ENCODE assay signal across 8 mouse cellular contexts in the genomic region with DNA sequence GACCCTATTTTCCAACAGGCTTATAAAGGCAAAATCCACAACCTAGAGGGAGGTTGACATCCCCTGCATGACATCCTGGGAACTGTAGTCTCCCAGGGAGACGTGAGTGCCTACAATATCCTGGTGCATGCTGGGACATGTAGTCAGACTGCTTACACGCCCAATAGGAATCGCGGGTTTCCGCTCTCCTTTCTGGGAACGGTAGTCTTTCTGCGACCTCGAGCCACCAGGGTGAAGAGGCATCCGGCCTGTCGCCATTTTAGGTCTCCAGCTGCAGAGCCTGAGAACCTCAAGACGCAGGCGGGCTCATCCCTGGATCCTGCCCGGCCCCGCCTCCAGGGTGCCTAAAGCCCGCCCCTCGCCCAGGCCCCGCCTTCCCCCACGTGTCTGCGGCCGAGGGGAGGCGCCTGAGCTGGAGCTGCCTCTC. TPM values are rescaled to one million over a fixed set of nuclear protein-coding genes. Genes with fewer than 3 reads are reported as not detected.
A peak's percentile ranks its signal among the peaks of the same experiment; 100 is the strongest.
DNase-seq lines count a peak whose midpoint lies in the region; ATAC-seq and TF ChIP-seq lines count a peak whose summit lies in the region.
"Not testable (repeated sequence)": the region's sequence is repeated elsewhere in the genome, so short reads cannot be mapped to it uniquely, and the experiment has no call there.

Gene Catspere2 (plus strand): TSS at position 400 of the 427 bp plus-strand sequence.

- not testable (repeated sequence) for H3K27ac ChIP-seq in bone marrow, adult 2 months (ENCODE audit: control insufficient read depth, insufficient read depth, low read depth, low read length, poor library complexity); embryonic facial prominence, embryonic 15.5 days (replicated peaks); limb, embryonic 14.5 days (replicated peaks; ENCODE audit: low read depth, low read length)
- peak within 1 kb of the TSS; percentile 65; the same call in 1 of the 2 replicates for H3K27ac ChIP-seq in midbrain, postnatal 0 days (ENCODE audit: low read depth, low read length)

- not testable (repeated sequence) for TF ChIP-seq CTCF in bone marrow, adult 2 months (IDR thresholded peaks at IDR 0.05; ENCODE audit: control insufficient read depth, insufficient read depth, low read length)
- TF ChIP-seq CTCF in midbrain, postnatal 0 days (IDR thresholded peaks at IDR 0.05): peak; percentile 50

- H3K9ac ChIP-seq in embryonic facial prominence, embryonic 15.5 days: not testable (repeated sequence)
- peak within 1 kb of the TSS; percentile 49 for H3K9ac ChIP-seq in limb, embryonic 14.5 days (ENCODE audit: low read depth, low read length, severe bottlenecking)
- H3K9ac ChIP-seq in midbrain, postnatal 0 days (replicated peaks; ENCODE audit: low read length, poor library complexity, severe bottlenecking): peak within 1 kb of the TSS; percentile 66

- ATAC-seq in embryonic facial prominence, embryonic 15.5 days (ENCODE audit: insufficient number of reproducible peaks, low FRiP score, low TSS enrichment, low read depth): peak; percentile 99
- peak; percentile 99 for ATAC-seq in limb, embryonic 14.5 days (ENCODE audit: low FRiP score, low read depth)
- ATAC-seq in midbrain, postnatal 0 days (ENCODE audit: low FRiP score): peak; percentile 97

- H3K9me3 ChIP-seq in embryonic facial prominence, embryonic 15.5 days (replicated peaks); limb, embryonic 14.5 days (ENCODE audit: control insufficient read depth, low read length); midbrain, postnatal 0 days (ENCODE audit: low read length): not testable (repeated sequence)

- peak within 1 kb of the TSS; percentile 54 for H3K4me2 ChIP-seq in embryonic facial prominence, embryonic 15.5 days (replicated peaks)
- H3K4me2 ChIP-seq in limb, embryonic 14.5 days (replicated peaks; ENCODE audit: low read depth, low read length, severe bottlenecking): peak within 1 kb of the TSS; percentile 45
- peak within 1 kb of the TSS; percentile 52 for H3K4me2 ChIP-seq in midbrain, postnatal 0 days (ENCODE audit: low read depth, low read length, poor library complexity, severe bottlenecking)

- DNase-seq in 416B (ENCODE audit: low read depth): peak; percentile 96
- DNase-seq in heart, adult 8-10 months (ENCODE audit: low spot score): peak; percentile 99
- DNase-seq in kidney, adult 9 months: peak; percentile 100
- peak; percentile 97 for DNase-seq in limb, embryonic 14.5 days (ENCODE audit: low spot score)
- peak; percentile 98 for DNase-seq in midbrain, postnatal 0 days (ENCODE audit: low spot score)
- peak; percentile 95 for DNase-seq in spleen, postnatal 14 days (ENCODE audit: low spot score in 2 of 2)

- H3K27me3 ChIP-seq in embryonic facial prominence, embryonic 15.5 days; limb, embryonic 14.5 days (ENCODE audit: control insufficient read depth, insufficient read depth, low read length); midbrain, postnatal 0 days (ENCODE audit: insufficient read depth, low read length): not testable (repeated sequence)

- under 1% methylated on average over 21 of the region's 21 CpGs for WGBS in bone marrow, adult 2 months
- 1% methylated on average over 21 of the region's 21 CpGs for WGBS in embryonic facial prominence, embryonic 15.5 days
- WGBS in limb, embryonic 14.5 days: 2% methylated on average over 21 of the region's 21 CpGs
- under 1% methylated on average over 20 of the region's 21 CpGs for WGBS in midbrain, postnatal 0 days

- not testable (repeated sequence) for TF ChIP-seq POLR2A in bone marrow, adult 2 months (IDR thresholded peaks at IDR 0.05; ENCODE audit: borderline replicate concordance, control insufficient read depth, low read depth, low read length); limb, embryonic 14.5 days (IDR thresholded peaks at IDR 0.05; ENCODE audit: borderline replicate concordance, extremely low read depth, insufficient read depth, insufficient read length)

- not testable (repeated sequence) for H3K36me3 ChIP-seq in embryonic facial prominence, embryonic 15.5 days; limb, embryonic 14.5 days (ENCODE audit: control insufficient read depth, insufficient read depth, low read length); midbrain, postnatal 0 days (ENCODE audit: insufficient read depth, low read length)

- H3K4me1 ChIP-seq in bone marrow, adult 2 months (ENCODE audit: control insufficient read depth, insufficient read depth, low read length); embryonic facial prominence, embryonic 15.5 days; limb, embryonic 14.5 days (ENCODE audit: control insufficient read depth, insufficient read depth, low read length); midbrain, postnatal 0 days (ENCODE audit: insufficient read depth, low read length): not testable (repeated sequence)

- peak within 1 kb of the TSS; percentile 68 for H3K4me3 ChIP-seq in bone marrow, adult 2 months (replicated peaks; ENCODE audit: control insufficient read depth, low read depth, low read length)
- H3K4me3 ChIP-seq in embryonic facial prominence, embryonic 15.5 days (replicated peaks): peak within 1 kb of the TSS; percentile 69
- H3K4me3 ChIP-seq in limb, embryonic 14.5 days (replicated peaks; ENCODE audit: low read length): peak within 1 kb of the TSS; percentile 53
- peak within 1 kb of the TSS; percentile 49 for H3K4me3 ChIP-seq in midbrain, postnatal 0 days (ENCODE audit: low read depth, low read length)

RNA-seq across cellular contexts. Expression of gene Catspere2, which starts in this region (rescaled TPM):
- not detected in 2 replicates for polyA plus RNA-seq in bone marrow, adult 2 months (2011; ENCODE audit: insufficient read depth, insufficient read length, low replicate concordance, missing spikeins)
- 0.25 and 0.39 TPM in 2 replicates for polyA plus RNA-seq in embryonic facial prominence, embryonic 15.5 days (2015; fragmentation: Nextera tagmentation; extraction: Ambion mirVana)
- under 1 TPM in 3 of 4 experiments, not detected in 1; 0.11 to 0.28 (median 0.12) TPM for total RNA-seq in heart, adult 8-10 months (2022)
- polyA plus RNA-seq in limb, embryonic 14.5 days (2012; rRNA removed): 0.31 and 0.53 TPM in 2 replicates
- polyA plus RNA-seq in limb, embryonic 14.5 days (2014; fragmentation: Nextera tagmentation; extraction: Ambion mirVana): 0.28 and 0.50 TPM in 2 replicates
- total RNA-seq in midbrain, postnatal 0 days (2014; rRNA removed): 1.1 and 1.5 TPM in 2 replicates
- polyA plus RNA-seq in midbrain, postnatal 0 days (2015; fragmentation: Nextera tagmentation; extraction: Ambion mirVana): 0.53 and 0.78 TPM in 2 replicates

Comparison
In these comparisons a context has a peak if more than half of its experiments do, and no peak if none do; other contexts are left out.
1. Peak in ATAC-seq, H3K4me3 ChIP-seq and H3K4me2 ChIP-seq in embryonic facial prominence, embryonic 15.5 days; RNA of the gene not detected or under 1 TPM.
2. Peak in DNase-seq in heart, adult 8-10 months; RNA of the gene not detected or under 1 TPM.
3. Peak in DNase-seq, ATAC-seq, H3K4me3 ChIP-seq, H3K9ac ChIP-seq and H3K4me2 ChIP-seq in limb, embryonic 14.5 days; RNA of the gene not detected or under 1 TPM.